Mouse (Mus musculus): ENCODE measurements around the gene Tex14. TPM values are rescaled to one million over a fixed set of nuclear protein-coding genes. Genes with fewer than 3 reads are reported as not detected.
"Not testable (repeated sequence)": the region's sequence is repeated elsewhere in the genome, so short reads cannot be mapped to it uniquely, and the experiment has no call there.

Gene Tex14
- total and polyA plus RNA-seq, 3 experiments = 0.08 to 0.23 TPM; not detected in 1

GRCm38 (mm10) chr11:87455573-87455972, 50.7 kb downstream of the Tex14 start:
- intact Hi-C loops (cut with DNase I) = no loop called here
- 95% methylated on average over 5 of the region's 5 CpGs for WGBS
- no peak overlapping the region for H3K27ac ChIP-seq

GRCm38 (mm10) chr11:87455984-87456383, 51.1 kb downstream of the Tex14 start:
- peaks cover 2% of the 10 kb centered on the region for H3K4me1 ChIP-seq (ENCODE audit: control insufficient read depth, insufficient read depth, low read length)
- H3K4me3 ChIP-seq = no peak overlapping the region
- 89% methylated on average over 4 of the region's 4 CpGs for WGBS
- intact Hi-C loops (cut with DNase I) = no loop called here
- no peak overlapping the region for H3K27ac ChIP-seq
- TF ChIP-seq CTCF (IDR thresholded peaks at IDR 0.05) = no peak
- TF ChIP-seq POLR2A (IDR thresholded peaks at IDR 0.05; ENCODE audit: insufficient read depth, low read depth, low read length) = no peak
- no peak for TF ChIP-seq EP300 (IDR thresholded peaks at IDR 0.05; ENCODE audit: insufficient read depth, low read depth, low read length)
- H3K27me3 ChIP-seq (ENCODE audit: control insufficient read depth, insufficient read depth, low read length) = no peaks in the 10 kb centered on the region
- DNase-seq = no peak
- no peaks in the 10 kb centered on the region for H3K36me3 ChIP-seq (ENCODE audit: control insufficient read depth, insufficient read depth, low read length)
- no peaks in the 10 kb centered on the region for H3K79me2 ChIP-seq (replicated peaks; ENCODE audit: control insufficient read depth, insufficient read depth, low read length)
- H3K9ac ChIP-seq (ENCODE audit: low read depth, low read length) = no peak overlapping the region

More at GRCm38 (mm10) chr11:87455573-87455972, 50.7 kb downstream of the Tex14 start:
- Histone ChIP-seq H3K27me3 (ENCODE audit: control insufficient read depth, insufficient read depth, low read length) (no peaks in the 10 kb centered on the region), H3K4me3 (no peak overlapping the region), H3K79me2 (replicated peaks; ENCODE audit: control insufficient read depth, insufficient read depth, low read length) (no peaks in the 10 kb centered on the region), H3K36me3 (ENCODE audit: control insufficient read depth, insufficient read depth, low read length) (no peaks in the 10 kb centered on the region), H3K4me1 (ENCODE audit: control insufficient read depth, insufficient read depth, low read length) (peaks cover 2% of the 10 kb centered on the region), H3K9ac (ENCODE audit: low read depth, low read length) (no peak overlapping the region)
- DNase-seq = no peak
- no peak for TF ChIP-seq CTCF (IDR thresholded peaks at IDR 0.05)
- no peak for TF ChIP-seq EP300 (IDR thresholded peaks at IDR 0.05; ENCODE audit: insufficient read depth, low read depth, low read length)
- no peak for TF ChIP-seq POLR2A (IDR thresholded peaks at IDR 0.05; ENCODE audit: insufficient read depth, low read depth, low read length)

DNA sequence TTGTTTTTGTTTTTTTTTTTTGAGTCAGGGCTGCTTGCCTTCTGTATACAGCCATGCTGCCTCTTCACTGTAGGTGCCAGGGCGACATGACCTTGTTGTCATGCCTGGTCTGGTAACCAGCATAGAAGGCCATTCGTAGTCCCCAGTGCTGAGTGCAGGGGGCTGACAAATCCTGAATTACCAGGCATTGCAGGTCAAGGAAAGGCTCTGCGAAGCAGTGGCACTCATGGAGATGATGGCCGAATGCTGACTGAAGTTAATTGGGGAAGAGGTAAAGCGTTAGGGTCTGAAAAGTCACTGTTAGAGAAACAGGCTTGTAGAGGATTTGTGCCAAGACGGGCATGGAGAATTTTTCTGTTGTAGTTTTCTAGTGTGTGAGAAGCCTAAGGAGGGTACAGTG, 55.7 kb downstream of the Tex14 start:
- Histone ChIP-seq H3K4me1 (ENCODE audit: control insufficient read depth, insufficient read depth, low read length) (no peaks in the 10 kb centered on the region; the same call in 1 of the 2 replicates), H3K36me3 (ENCODE audit: control insufficient read depth, insufficient read depth, low read length) (no peaks in the 10 kb centered on the region; the same call in 1 of the 2 replicates), H3K9ac (ENCODE audit: low read depth, low read length) (no peak overlapping the region), H3K27me3 (ENCODE audit: control insufficient read depth, insufficient read depth, low read length) (no peaks in the 10 kb centered on the region), H3K79me2 (replicated peaks; ENCODE audit: control insufficient read depth, insufficient read depth, low read length) (no peaks in the 10 kb centered on the region), H3K27ac (no peak overlapping the region), H3K4me3 (no peak overlapping the region)
- 95% methylated on average over 6 of the region's 6 CpGs for WGBS
- no peak for TF ChIP-seq CTCF (IDR thresholded peaks at IDR 0.05)
- TF ChIP-seq POLR2A (IDR thresholded peaks at IDR 0.05; ENCODE audit: insufficient read depth, low read depth, low read length) = no peak
- no peak for DNase-seq
- intact Hi-C loops (cut with DNase I) = loop anchor here (2.0 kb wide), 1 partner anchor 14 kb away; no protein-coding TSS in a partner anchor

- intact Hi-C loops (cut with DNase I) = loop anchor here (2.0 kb wide), 2 partner anchors 15 to 39 kb away; no protein-coding TSS in a partner anchor
- H3K9ac ChIP-seq (ENCODE audit: low read depth, low read length) = peak overlapping the region; percentile 71
- TF ChIP-seq POLR2A (IDR thresholded peaks at IDR 0.05; ENCODE audit: insufficient read depth, low read depth, low read length) (peak; percentile 51; the same call in 1 of the 2 replicates), EP300 (IDR thresholded peaks at IDR 0.05; ENCODE audit: insufficient read depth, low read depth, low read length) (0 out of 2 replicates have a peak, but pooled peaks have one; percentile 25)
- H3K27me3 ChIP-seq (ENCODE audit: control insufficient read depth, insufficient read depth, low read length); H3K4me1 ChIP-seq (ENCODE audit: control insufficient read depth, insufficient read depth, low read length); H3K36me3 ChIP-seq (ENCODE audit: control insufficient read depth, insufficient read depth, low read length); H3K79me2 ChIP-seq (replicated peaks; ENCODE audit: control insufficient read depth, insufficient read depth, low read length): not testable (repeated sequence)
- H3K27ac ChIP-seq = peak overlapping the region; percentile 67
- DNase-seq = peak; percentile 86 to 92
- peak overlapping the region; percentile 36 for H3K4me3 ChIP-seq
- WGBS = under 1% methylated on average over 23 of the region's 58 CpGs
Observed at GRCm38 (mm10) chr11:87461780-87462460, 57.1 kb downstream of the Tex14 start.

DNA sequence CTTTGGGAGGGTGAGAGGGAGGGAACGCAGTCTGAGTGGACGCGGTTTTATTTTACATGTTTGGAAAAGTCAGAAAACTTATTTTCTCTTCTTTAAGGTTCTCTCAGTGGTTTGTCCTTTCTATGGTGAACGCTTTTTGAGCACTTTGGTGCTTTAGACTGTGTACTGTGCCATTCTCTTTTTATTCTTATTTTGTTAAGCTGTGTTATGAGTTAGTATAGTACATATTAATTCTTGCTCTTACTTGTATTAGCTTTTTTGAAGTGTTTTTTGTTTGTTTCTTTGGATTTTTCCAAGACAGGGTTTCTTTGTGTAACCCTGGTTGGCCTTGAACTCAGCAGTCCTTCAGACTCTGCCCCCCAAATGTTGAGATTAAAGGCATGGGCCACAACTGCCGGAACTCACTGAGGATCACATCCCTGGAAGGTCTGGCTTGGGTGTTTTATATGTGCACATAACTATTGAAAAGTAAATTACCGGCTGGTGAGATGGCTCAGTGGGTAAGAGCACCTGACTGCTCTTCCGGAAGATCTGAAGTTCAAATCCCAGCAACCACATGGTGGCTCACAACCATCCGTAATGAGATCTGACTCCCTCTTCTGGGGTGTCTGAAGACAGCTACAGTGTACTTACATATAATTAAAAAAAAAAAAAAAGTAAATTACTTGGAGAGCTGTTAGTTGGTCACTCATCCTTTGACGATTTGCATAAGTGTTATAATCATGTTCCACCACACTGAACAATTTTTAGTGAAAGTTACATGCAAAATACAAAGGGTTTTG, 57.8 kb downstream of the Tex14 start:
- Histone ChIP-seq H3K9ac (ENCODE audit: low read depth, low read length) (0 out of 2 replicates have a peak overlapping the region, but pooled peaks have one; percentile 25), H3K36me3 (ENCODE audit: control insufficient read depth, insufficient read depth, low read length) (no peaks in the 10 kb centered on the region; the same call in 1 of the 2 replicates), H3K4me3 (no peak overlapping the region), H3K79me2 (replicated peaks; ENCODE audit: control insufficient read depth, insufficient read depth, low read length) (no peaks in the 10 kb centered on the region), H3K4me1 (ENCODE audit: control insufficient read depth, insufficient read depth, low read length) (no peaks in the 10 kb centered on the region; the same call in 1 of the 2 replicates), H3K27me3 (ENCODE audit: control insufficient read depth, insufficient read depth, low read length) (no peaks in the 10 kb centered on the region), H3K27ac (peak overlapping the region; percentile 67)
- TF ChIP-seq POLR2A (IDR thresholded peaks at IDR 0.05; ENCODE audit: insufficient read depth, low read depth, low read length) = 0 out of 2 replicates have a peak, but pooled peaks have one; percentile 18
- TF ChIP-seq EP300 (IDR thresholded peaks at IDR 0.05; ENCODE audit: insufficient read depth, low read depth, low read length) = no peak
- TF ChIP-seq CTCF (IDR thresholded peaks at IDR 0.05) = peak; percentile 9; the same call in 1 of the 2 replicates
- intact Hi-C loops (cut with DNase I) = loop anchor here (2.0 kb wide), 1 partner anchor 40 kb away; no protein-coding TSS in a partner anchor
- WGBS = 16% methylated on average over 9 of the region's 9 CpGs
- DNase-seq = no peak

Measured in heart, adult 2 months (tissue).